Mouse (Mus musculus): ENCODE data around the gene Gm20388.

- TF ChIP-seq POLR2A (IDR thresholded peaks at IDR 0.05; ENCODE audit: insufficient read depth, low read length) = no peak
- no peak for TF ChIP-seq EP300 (IDR thresholded peaks at IDR 0.05; ENCODE audit: insufficient read depth, low read depth, low read length)
- TF ChIP-seq CTCF (IDR thresholded peaks at IDR 0.05; ENCODE audit: low read depth, low read length) = no peak
Measured at GRCm38 (mm10) chr8:122171823-122172222, 2261.2 kb downstream of the Gm20388 start.

Data from ES-Bruce4 (cell line).